Mouse (Mus musculus) embryonic facial prominence, embryonic 13.5 days (tissue): ENCODE measurements around the gene Cul3. TPM values are rescaled to one million over a fixed set of nuclear protein-coding genes. Genes with fewer than 3 reads are reported as not detected.
"Not testable (repeated sequence)": the region's sequence is repeated elsewhere in the genome, so short reads cannot be mapped to it uniquely, and the experiment has no call there.

Experiments
- ATAC-seq: fragments of 200-750 bp; cut with Nextera tagmentation; 2 replicates; pipeline ENCODE4 v1.8.0; 2017; ENCODE audit warnings: low read depth; ENCODE audit not compliant: insufficient number of reproducible peaks, insufficient read depth, low FRiP score, low TSS enrichment
- H3K27ac ChIP-seq: fragments of 300-500 bp; sonication (generic); 2 replicates; pipeline ENCODE4 v1.5.1; 2015; ENCODE audit warnings: moderate library complexity, mild to moderate bottlenecking, inconsistent platforms
- H3K27me3 ChIP-seq: fragments of 300-500 bp; sonication (generic); 2 replicates; pipeline ENCODE4 v1.6.1; 2015; ENCODE audit warnings: mild to moderate bottlenecking, inconsistent platforms
- H3K36me3 ChIP-seq: fragments of 300-500 bp; sonication (generic); 2 replicates; pipeline ENCODE4 v1.6.1; 2015; ENCODE audit warnings: mild to moderate bottlenecking, inconsistent platforms
- H3K4me1 ChIP-seq: fragments of 300-500 bp; sonication (generic); 2 replicates; pipeline ENCODE4 v1.6.1; 2015; ENCODE audit warnings: inconsistent platforms
- H3K4me2 ChIP-seq: fragments of 300-500 bp; sonication (generic); 2 replicates; pipeline ENCODE4 v1.6.1; 2015; ENCODE audit warnings: moderate library complexity, mild to moderate bottlenecking, inconsistent platforms
- H3K4me3 ChIP-seq: fragments of 300-500 bp; sonication (generic); 2 replicates; pipeline ENCODE4 v1.5.1; 2015; ENCODE audit warnings: mild to moderate bottlenecking, inconsistent platforms
- H3K9ac ChIP-seq: fragments of 300-500 bp; sonication (generic); 2 replicates; pipeline ENCODE4 v1.6.1; 2015; ENCODE audit warnings: mild to moderate bottlenecking, inconsistent platforms
- H3K9me3 ChIP-seq: fragments of 300-500 bp; sonication (generic); 2 replicates; pipeline ENCODE4 v1.6.1; 2016; ENCODE audit warnings: inconsistent platforms
- WGBS: fragments of 180-500 bp; shearing (Covaris S2); methylation state at CpG from one replicate; pipeline ENCODE4 v1.1.7; 2015; ENCODE audit warnings: mixed read lengths; 5-methylcytosine and 5-hydroxymethylcytosine counted together
- polyA plus RNA-seq: library from polyadenylated mRNA; unstranded; fragments of >200 nt; fragmentation: Nextera tagmentation; extraction: Ambion mirVana; gene quantifications from 2 replicates; pipeline ENCODE4 v1.2.1, GENCODE M21; 2015

Cul3 gene
- 42.7 and 43.5 TPM in 2 replicates for polyA plus RNA-seq

GRCm38 (mm10) chr1:80340436-80341376 lies at the start of gene Cul3:
Cul3 (minus strand) TSS chr1:80340480.
- peak; percentile 98 for ATAC-seq
- H3K9ac ChIP-seq: peak within 1 kb of the TSS; percentile 99
- no peaks in the 10 kb centered on the region for H3K27me3 ChIP-seq
- H3K4me3 ChIP-seq: peak within 1 kb of the TSS; percentile 95
- H3K4me2 ChIP-seq: peak within 1 kb of the TSS; percentile 71
- H3K36me3 ChIP-seq: no peaks in the 10 kb centered on the region
- no peaks in the 10 kb centered on the region for H3K9me3 ChIP-seq
- peak within 1 kb of the TSS; percentile 95 for H3K27ac ChIP-seq
- H3K4me1 ChIP-seq: peaks cover 20% of the 10 kb centered on the region
- WGBS: 2% methylated on average over 65 of the region's 85 CpGs

GRCm38 (mm10) chr1:80389518-80389917 lies 49.2 kb upstream of the Cul3 start:
- no peak overlapping the region for H3K27ac ChIP-seq
- WGBS: 78% methylated on average over 7 of the region's 7 CpGs

GRCm38 (mm10) chr1:80383613-80384589 lies 43.6 kb upstream of the Cul3 start:
- no peak for ATAC-seq
- H3K27me3 ChIP-seq: no peaks in the 10 kb centered on the region
- H3K27ac ChIP-seq: no peak overlapping the region
- 85% methylated on average over 25 of the region's 25 CpGs for WGBS
- H3K4me3 ChIP-seq: no peak overlapping the region
- no peak overlapping the region for H3K4me2 ChIP-seq
- H3K9ac ChIP-seq: no peak overlapping the region
- no peaks in the 10 kb centered on the region for H3K4me1 ChIP-seq
- no peaks in the 10 kb centered on the region for H3K36me3 ChIP-seq
- H3K9me3 ChIP-seq: no peaks in the 10 kb centered on the region

More at GRCm38 (mm10) chr1:80389518-80389917, 49.2 kb upstream of the Cul3 start:
- no peaks in the 10 kb centered on the region; the same call in 1 of the 2 replicates for H3K4me1 ChIP-seq
- no peak overlapping the region for H3K4me3 ChIP-seq
- H3K36me3 ChIP-seq: no peaks in the 10 kb centered on the region
- H3K9me3 ChIP-seq: no peaks in the 10 kb centered on the region
- no peak overlapping the region for H3K9ac ChIP-seq
- H3K27me3 ChIP-seq: no peaks in the 10 kb centered on the region
- no peak overlapping the region for H3K4me2 ChIP-seq
- ATAC-seq: no peak

- Histone ChIP-seq H3K36me3 (no peaks in the 10 kb centered on the region), H3K9me3 (no peaks in the 10 kb centered on the region), H3K4me1 (no peaks in the 10 kb centered on the region), H3K27me3 (no peaks in the 10 kb centered on the region), H3K4me2 (no peak overlapping the region), H3K4me3 (no peak overlapping the region), H3K9ac (no peak overlapping the region), H3K27ac (no peak overlapping the region)
- WGBS: 75% methylated on average over 7 of the region's 7 CpGs
- no peak for ATAC-seq
Measured at GRCm38 (mm10) chr1:80382928-80383327, 42.6 kb upstream of the Cul3 start.

GRCm38 (mm10) chr1:80381302-80381701 lies 41.0 kb upstream of the Cul3 start:
- Histone ChIP-seq H3K9me3 (peaks cover 7% of the 10 kb centered on the region; the same call in 1 of the 2 replicates), H3K4me3 (no peak overlapping the region), H3K27ac (no peak overlapping the region), H3K9ac (no peak overlapping the region), H3K36me3 (no peaks in the 10 kb centered on the region), H3K4me1 (no peaks in the 10 kb centered on the region), H3K27me3 (no peaks in the 10 kb centered on the region), H3K4me2 (no peak overlapping the region)
- WGBS: 24% methylated on average over 4 of the region's 4 CpGs
- ATAC-seq: no peak

GRCm38 (mm10) chr1:80372010-80372409 lies 31.7 kb upstream of the Cul3 start:
- 83% methylated on average over 3 of the region's 3 CpGs for WGBS
- Histone ChIP-seq H3K4me2 (no peak overlapping the region), H3K4me1 (no peaks in the 10 kb centered on the region), H3K9me3 (peaks cover 10% of the 10 kb centered on the region; the same call in 1 of the 2 replicates), H3K9ac (no peak overlapping the region), H3K27me3 (no peaks in the 10 kb centered on the region), H3K27ac (no peak overlapping the region), H3K36me3 (no peaks in the 10 kb centered on the region), H3K4me3 (no peak overlapping the region)
- no peak for ATAC-seq

GRCm38 (mm10) chr1:80371189-80371889 lies 31.1 kb upstream of the Cul3 start:
- no peak for ATAC-seq
- H3K9ac ChIP-seq: no peak overlapping the region
- no peaks in the 10 kb centered on the region for H3K27me3 ChIP-seq
- H3K36me3 ChIP-seq: no peaks in the 10 kb centered on the region
- no peak overlapping the region for H3K4me2 ChIP-seq
- no peak overlapping the region for H3K4me3 ChIP-seq
- no peaks in the 10 kb centered on the region for H3K4me1 ChIP-seq
- H3K9me3 ChIP-seq: peaks cover 3% of the 10 kb centered on the region; the same call in 1 of the 2 replicates
- no peak overlapping the region for H3K27ac ChIP-seq
- WGBS: 72% methylated on average over 3 of the region's 3 CpGs

GRCm38 (mm10) chr1:80363486-80363885 lies 23.2 kb upstream of the Cul3 start:
- no peak overlapping the region for H3K27ac ChIP-seq
- H3K9me3 ChIP-seq: no peaks in the 10 kb centered on the region
- H3K4me1 ChIP-seq: 0 out of 2 replicates have a peak, but pooled peaks cover 4% of the 10 kb centered on the region
- no peak overlapping the region for H3K9ac ChIP-seq
- ATAC-seq: no peak
- no peaks in the 10 kb centered on the region for H3K36me3 ChIP-seq
- 92% methylated on average over 8 of the region's 8 CpGs for WGBS
- no peak overlapping the region for H3K4me3 ChIP-seq
- H3K4me2 ChIP-seq: no peak overlapping the region
- H3K27me3 ChIP-seq: no peaks in the 10 kb centered on the region

- no peaks in the 10 kb centered on the region for H3K36me3 ChIP-seq
- H3K4me2 ChIP-seq: no peak overlapping the region
- 88% methylated on average over 2 of the region's 2 CpGs for WGBS
- H3K27me3 ChIP-seq: no peaks in the 10 kb centered on the region
- H3K9me3 ChIP-seq: no peaks in the 10 kb centered on the region
- 0 out of 2 replicates have a peak, but pooled peaks cover 4% of the 10 kb centered on the region for H3K4me1 ChIP-seq
- H3K9ac ChIP-seq: no peak overlapping the region
- H3K27ac ChIP-seq: no peak overlapping the region
- no peak for ATAC-seq
- no peak overlapping the region for H3K4me3 ChIP-seq
Measured at GRCm38 (mm10) chr1:80362946-80363345, 22.7 kb upstream of the Cul3 start.

- H3K9ac ChIP-seq: no peak overlapping the region
- WGBS: 54% methylated on average over 2 of the region's 2 CpGs
- 0 out of 2 replicates have a peak, but pooled peaks cover 4% of the 10 kb centered on the region for H3K4me1 ChIP-seq
Measured at GRCm38 (mm10) chr1:80362400-80362799, 22.1 kb upstream of the Cul3 start.

GRCm38 (mm10) chr1:80361771-80362170 lies 21.5 kb upstream of the Cul3 start:
- ATAC-seq: not testable (repeated sequence)

More at GRCm38 (mm10) chr1:80362400-80362799, 22.1 kb upstream of the Cul3 start:
- Histone ChIP-seq H3K9me3 (no peaks in the 10 kb centered on the region), H3K27ac (no peak overlapping the region), H3K36me3 (no peaks in the 10 kb centered on the region), H3K4me3 (no peak overlapping the region), H3K27me3 (no peaks in the 10 kb centered on the region), H3K4me2 (no peak overlapping the region)
- ATAC-seq: no peak

More at GRCm38 (mm10) chr1:80361771-80362170, 21.5 kb upstream of the Cul3 start:
- H3K4me3 ChIP-seq, H3K27me3 ChIP-seq, H3K4me2 ChIP-seq, H3K9me3 ChIP-seq, H3K9ac ChIP-seq, H3K27ac ChIP-seq, H3K36me3 ChIP-seq, H3K4me1 ChIP-seq: not testable (repeated sequence)
- 82% methylated on average over 2 of the region's 2 CpGs for WGBS
